Mouse (Mus musculus): Measurements from ENCODE around the gene Golgb1.
A peak's percentile ranks its signal among the peaks of the same experiment; 100 is the strongest.
"Not testable (repeated sequence)": the region's sequence is repeated elsewhere in the genome, so short reads cannot be mapped to it uniquely, and the experiment has no call there.

Gene Golgb1

DNA sequence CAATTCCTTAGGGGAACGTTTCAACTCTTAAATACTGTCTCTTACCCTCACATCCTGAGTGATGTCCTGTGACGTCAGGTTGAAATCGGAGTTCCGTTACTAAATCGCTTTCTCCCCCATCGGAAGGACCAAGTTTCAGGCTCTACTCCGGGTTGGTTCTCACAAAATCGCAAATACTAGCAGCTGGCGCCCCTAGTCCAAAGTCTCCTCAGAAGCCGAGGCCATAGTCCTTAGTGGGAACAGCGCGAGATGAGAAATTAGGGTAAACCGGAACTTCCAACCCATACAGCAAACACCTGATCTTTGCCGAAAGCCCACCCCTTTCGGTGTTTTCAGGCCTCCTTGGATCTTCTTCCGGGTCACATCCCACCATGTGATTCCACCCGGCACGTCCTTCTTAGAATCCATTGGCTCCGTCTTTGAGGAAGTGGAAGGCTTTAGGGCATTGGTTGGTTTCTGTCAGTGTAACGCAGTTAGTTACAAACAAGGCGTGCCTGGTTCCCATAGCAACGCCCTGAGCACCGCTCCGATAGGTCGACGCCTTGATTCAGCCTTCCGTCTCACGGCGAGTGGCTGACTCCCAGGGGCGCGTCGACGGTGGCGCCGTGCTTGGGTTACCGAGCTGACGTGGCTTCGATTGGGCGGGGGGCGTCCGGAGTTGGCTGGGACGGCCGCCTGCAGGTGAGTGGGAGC lies at the start of gene Golgb1, which contains the start of gene Eaf2:
Gene Golgb1 (plus strand): TSS at position 558 of the 693 bp plus-strand sequence.
Gene Eaf2 (minus strand): TSS at position 421 of the 693 bp plus-strand sequence.
- DNase-seq = peak; percentile 100

DNA sequence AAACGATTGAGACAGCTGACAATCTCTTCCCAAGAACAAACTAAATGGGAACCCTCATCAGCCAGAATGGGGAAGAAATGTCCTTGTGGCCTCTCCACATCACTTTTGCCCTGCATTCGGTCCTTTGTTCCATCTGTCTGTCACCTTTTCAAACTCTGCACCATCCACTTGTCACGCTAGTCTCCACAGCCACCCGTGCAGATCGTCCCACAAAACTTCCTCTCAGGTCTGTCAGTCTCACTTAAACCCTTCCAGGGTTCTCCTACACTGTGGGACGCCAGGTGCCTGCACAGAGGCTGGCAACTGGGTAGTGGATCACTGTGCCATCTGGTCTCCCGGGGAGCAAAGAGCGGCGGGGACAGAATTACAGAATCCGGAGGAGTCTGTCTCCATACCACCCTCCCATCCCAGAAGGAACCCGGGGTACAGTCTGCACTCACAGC lies 47.3 kb upstream of the Golgb1 start:
- no peak for DNase-seq

DNA sequence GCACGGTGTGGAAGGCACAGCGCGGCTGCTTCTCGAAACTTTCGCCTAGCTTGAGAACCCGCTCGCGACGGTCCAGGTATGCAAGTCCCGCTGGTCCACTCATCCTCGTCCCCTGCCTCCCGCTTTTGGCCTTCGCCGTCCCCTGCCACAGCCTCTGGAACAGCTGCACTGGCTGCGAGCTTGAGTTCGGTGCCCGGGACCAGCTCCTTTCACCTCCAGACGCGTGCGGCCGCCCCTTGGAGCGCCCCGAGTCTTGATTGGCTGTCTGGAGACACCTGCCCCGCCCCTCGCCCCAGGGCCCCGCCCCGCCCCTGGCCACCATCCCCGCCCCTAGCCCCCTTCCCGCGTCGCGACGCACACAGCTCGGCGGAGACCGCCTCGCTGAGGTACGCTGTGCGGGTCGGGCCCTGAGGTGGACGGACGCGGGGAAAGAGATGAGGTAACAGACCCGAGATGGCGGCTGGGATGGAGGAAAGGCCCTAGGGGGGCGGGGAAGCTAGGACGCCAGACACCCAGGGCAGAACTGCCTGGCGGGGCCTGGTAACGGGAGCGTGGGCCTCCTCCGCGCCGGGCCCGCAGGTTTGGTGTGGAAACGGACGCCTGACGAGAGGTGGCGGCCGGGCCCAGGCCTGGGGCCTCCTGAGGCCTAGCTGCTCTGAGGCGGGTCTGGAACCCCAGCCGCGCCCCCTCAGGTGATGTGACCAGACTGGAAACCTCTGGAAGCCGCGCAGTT lies 46.7 kb upstream of the Golgb1 start, which contains the start of gene Iqcb1:
Gene Iqcb1 (plus strand): TSS at position 332 of the 733 bp plus-strand sequence.
- peak; percentile 91 for DNase-seq

DNA sequence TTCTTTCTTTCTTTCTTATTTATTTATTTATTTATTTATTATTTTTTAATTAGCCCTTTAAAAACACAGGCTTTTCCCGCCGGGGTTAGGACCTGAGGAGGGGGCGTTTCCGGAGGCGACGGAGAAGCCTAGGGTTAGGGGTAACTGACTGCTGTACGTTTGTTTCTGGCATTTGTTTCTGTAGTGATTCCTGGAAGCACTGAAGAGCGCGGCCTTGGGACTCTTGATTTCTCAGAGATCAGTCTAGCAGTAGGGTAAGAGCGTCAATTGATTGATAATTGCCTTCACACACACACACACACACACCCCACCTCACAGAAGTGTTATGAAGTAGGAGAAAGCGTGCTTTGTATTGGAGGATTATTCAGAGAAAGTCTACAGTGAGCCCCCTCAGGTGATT lies 46.1 kb upstream of the Golgb1 start:
- no peak for DNase-seq

DNA sequence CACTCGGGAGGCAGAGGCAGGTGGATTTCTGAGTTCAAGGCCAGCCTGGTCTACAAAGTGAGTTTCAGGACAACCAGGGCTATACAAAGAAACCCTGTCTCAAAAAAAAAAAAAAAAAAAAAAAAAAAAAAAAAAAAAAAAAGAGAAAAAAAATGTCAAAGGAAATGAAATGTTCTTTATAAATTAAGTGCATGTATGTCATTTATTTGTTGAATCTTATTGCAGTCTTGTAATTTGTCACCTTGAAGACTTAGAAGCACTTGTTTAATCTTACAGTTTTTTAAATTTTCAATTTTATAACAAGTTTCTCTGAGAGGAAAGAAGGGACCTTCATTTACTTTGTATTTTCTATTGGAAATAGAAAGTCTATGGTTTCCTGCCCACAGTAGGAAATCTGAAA lies 28.0 kb upstream of the Golgb1 start:
- not testable (repeated sequence) for DNase-seq

DNA sequence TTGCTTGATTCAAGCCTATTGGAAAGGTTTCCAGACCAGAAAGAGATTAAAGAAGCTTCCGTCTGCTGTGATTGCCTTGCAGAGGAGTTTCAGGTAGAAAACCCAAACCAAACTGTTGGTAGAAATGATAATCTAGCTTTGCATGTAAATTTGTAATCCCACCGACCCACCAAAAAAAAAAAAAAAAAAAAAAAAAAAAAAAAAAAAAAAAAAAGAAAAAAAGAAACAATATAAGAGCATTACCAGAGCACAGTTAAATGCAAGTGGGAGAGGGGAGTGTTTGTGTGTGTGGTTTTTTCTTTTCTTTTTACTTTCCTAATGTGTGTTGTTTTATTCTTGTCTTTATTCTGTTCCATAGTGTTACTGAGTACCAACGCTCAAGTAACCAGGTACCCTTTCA lies 23.7 kb upstream of the Golgb1 start:
- DNase-seq = no peak

DNA sequence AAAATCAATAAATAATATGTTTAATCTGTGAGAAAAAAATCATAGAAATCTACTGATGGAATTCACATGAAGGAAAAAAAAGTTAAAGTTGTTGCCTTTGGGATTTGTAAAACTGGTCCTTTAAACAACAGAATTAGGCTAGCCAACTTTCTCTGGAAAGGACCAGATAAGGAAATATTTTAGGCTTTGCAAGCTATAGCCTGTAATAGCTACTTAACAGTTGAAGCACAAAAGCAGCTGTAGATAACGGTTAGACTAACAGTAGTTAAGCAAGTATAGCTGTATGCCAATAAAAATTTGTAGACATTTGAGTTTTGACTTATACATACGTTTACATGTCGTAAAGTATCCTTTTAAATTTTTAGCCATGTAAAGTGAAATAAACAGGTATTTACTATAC lies 11.4 kb upstream of the Golgb1 start:
- no peak for DNase-seq

- no peak for DNase-seq
Observed at GRCm38 (mm10) chr16:36869442-36869841, 5.5 kb upstream of the Golgb1 start.

DNA sequence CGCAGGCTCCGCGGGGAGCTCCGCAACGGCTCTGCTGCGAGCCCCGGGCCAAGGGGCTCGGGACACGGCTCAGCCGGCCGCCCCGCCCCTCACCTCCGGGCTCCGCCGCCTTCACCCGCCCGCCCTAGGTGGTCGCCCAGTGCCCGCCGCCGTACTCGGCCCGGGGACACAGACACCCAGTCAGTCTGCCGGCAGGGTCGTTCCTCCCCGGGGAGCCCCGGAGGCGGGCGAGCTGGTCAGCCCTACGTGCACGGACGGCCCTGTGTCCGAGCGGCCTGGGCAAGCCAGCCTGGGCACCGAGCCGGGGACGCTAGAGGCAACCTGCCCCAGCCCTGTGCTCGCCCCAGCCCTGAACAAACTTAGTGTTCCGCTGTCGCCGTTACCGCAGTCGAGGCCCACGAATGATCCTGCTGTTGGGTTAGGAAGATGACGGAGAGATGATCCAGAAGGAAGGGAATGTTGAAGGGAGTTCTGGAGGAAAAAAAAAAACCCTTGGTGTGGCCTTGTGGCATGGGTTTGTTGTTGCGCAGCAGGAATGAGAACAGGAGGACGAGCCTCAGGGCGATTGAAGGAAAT lies 424 bp downstream of the Golgb1 start:
- no peak for DNase-seq

GRCm38 (mm10) chr16:36877316-36877715 lies 2.4 kb downstream of the Golgb1 start:
- DNase-seq = no peak

GRCm38 (mm10) chr16:36882737-36883343 lies 7.9 kb downstream of the Golgb1 start:
- no peak for DNase-seq

DNA sequence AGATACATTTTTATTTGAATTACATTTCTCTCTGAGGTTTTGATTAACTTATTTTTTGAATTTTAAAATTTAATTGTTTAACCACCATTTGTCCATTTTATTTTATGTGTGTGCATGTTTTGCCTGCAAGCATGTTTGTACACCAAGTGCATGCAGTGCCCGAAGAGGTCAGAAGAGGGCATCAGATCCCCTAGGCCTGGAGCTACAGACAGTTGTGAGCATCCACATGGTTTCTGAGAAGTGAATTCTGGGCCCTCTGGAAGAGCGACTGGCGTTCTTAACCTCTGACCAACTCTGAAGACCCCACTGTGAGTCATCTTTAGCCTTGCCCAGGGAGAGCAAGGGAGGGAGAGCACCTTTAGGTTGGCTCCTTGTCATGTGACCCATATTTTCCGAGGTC lies 9.9 kb downstream of the Golgb1 start:
- DNase-seq = peak; percentile 47

DNA sequence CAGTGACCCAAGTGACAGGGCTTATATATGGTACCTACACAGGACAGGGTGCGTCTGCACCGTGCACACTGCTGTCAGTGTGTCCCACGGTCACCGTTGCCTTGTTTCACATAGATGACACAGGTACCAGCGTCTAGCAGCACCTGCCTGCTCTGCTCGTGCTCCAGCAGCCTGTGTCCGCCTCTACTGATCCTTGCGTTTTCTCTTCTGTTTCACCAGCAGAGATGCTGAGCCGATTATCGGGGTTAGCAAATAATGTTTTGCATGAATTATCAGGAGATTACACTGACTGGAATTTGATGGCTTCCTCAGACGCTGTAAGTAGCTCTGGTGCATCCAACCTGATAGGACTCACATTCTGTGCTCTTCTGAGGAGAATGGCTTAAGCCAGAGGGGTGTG lies 11.0 kb downstream of the Golgb1 start:
- no peak for DNase-seq

DNA sequence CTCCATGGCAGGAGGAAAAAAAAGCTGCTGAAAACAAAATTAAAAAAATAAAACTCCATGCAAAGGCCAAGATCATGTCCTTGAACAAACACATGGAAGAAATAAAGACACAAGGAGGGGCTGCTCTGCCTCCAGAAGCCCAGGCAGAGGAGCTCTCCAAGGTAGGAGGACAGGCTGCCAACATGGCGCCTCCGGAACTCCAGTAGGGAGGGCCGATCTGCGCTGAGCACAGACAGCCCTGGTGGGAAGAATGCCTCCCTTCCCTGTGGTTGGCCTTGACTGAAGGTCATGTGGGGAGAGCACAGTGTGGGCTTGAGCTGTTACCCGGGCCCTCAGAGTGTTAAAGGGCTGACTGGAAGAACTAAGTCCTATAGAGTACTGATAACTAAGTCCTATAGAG lies 12.6 kb downstream of the Golgb1 start:
- DNase-seq = no peak

DNA sequence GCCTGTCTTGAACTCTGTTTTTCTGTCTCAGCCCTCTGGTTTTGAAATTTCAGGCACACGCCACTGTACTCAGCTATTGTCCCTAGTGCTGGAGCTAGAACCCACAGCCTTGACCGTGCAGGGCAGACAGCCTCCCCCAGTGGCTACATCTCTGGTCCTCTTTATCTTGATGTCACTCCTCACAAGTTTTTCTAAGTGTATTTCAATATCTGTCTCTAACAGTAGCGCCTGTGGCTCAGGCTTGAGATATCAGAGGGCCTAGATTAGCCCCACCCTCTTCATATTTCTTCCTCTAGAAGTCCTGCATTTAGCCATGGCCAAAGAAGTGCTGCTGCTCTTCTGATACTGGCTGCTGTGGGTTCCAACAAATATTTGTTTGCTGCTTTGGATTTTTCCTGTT lies 15.6 kb downstream of the Golgb1 start:
- no peak for DNase-seq

GRCm38 (mm10) chr16:36891415-36891814 lies 16.5 kb downstream of the Golgb1 start:
- DNase-seq = no peak

DNA sequence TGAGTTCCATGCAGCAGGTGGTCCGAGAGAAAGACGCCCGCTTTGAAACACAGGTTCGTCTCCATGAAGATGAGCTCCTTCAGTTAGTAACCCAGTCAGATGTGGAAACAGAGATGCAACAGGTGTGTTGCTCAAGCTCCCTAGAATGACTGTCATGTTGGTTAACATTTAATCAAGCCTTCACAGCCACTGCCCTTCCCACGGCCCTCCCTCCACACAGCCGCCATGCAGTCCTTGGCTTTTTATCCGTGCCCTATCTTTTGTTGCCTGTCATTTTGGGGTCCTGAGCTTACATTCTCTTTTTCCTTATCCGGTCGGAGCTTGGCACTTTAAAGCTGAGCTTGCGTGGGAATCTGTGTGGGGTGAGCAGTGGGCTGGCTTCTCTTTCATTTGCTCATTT lies 18.4 kb downstream of the Golgb1 start:
- no peak for DNase-seq

- DNase-seq = no peak
Observed at GRCm38 (mm10) chr16:36896712-36897111, 21.8 kb downstream of the Golgb1 start.

- no peak for DNase-seq
Observed at GRCm38 (mm10) chr16:36903156-36903555, 28.2 kb downstream of the Golgb1 start.

DNA sequence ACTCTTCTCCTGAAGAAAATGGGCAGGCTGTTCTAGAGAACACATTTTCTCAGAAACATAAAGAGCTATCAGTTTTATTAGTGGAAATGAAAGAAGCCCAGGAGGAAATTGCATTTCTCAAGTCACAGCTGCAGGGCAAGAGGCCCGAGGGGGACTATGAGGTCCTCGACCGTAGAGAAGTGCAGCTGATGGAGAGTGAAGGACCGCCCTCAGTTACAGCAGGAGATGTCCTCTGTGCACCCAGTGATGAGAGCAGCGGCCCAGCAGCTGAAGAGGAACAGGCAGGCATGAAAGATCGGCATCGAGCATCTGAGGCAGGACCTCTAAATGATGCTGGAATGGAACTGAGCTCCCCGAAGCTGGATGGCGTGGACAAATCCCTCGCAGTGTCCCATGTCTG lies 37.0 kb downstream of the Golgb1 start:
- no peak for DNase-seq

DNA sequence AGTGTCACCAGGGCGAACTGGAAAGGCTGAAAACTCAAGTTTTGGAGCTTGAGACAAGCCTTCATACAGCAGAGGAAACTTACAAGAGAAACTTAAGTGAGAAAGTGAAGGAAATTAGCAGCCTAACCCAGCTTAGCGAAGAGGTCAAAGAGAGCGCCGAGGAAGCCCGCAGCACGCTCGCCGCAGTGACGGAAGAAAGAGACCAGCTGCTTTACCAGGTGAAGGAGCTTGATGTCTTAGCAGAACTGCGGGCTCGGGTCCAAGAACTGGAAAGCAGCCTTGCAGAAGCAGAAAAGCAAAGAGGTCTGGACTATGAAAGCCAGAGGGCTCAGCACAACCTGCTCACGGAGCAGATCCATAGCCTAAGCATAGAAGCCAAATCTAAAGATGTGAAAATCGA lies 37.4 kb downstream of the Golgb1 start:
- no peak for DNase-seq

- no peak for DNase-seq
Observed at GRCm38 (mm10) chr16:36914195-36914594, 39.3 kb downstream of the Golgb1 start.

DNA sequence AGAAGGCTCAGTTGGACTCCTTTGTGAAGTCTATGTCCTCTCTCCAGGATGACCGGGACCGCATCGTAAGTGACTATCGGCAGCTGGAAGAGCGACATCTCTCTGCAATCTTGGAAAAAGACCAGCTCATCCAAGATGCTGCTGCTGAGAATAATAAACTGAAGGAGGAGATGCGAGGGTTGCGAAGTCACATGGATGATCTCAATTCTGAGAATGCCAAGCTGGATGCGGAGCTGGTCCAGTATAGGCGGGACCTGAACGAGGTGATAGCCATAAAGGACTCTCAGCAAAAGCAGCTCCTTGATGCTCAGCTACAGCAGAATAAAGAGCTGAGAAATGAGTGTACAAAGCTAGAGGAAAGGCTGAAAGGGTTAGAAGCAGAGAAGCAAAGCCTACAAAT lies 43.6 kb downstream of the Golgb1 start:
- DNase-seq = no peak

- no peak for DNase-seq
Observed at GRCm38 (mm10) chr16:36920410-36920809, 45.5 kb downstream of the Golgb1 start.
